Comparison of ENCODE assay signal across 8 mouse cellular contexts in the genomic region with DNA sequence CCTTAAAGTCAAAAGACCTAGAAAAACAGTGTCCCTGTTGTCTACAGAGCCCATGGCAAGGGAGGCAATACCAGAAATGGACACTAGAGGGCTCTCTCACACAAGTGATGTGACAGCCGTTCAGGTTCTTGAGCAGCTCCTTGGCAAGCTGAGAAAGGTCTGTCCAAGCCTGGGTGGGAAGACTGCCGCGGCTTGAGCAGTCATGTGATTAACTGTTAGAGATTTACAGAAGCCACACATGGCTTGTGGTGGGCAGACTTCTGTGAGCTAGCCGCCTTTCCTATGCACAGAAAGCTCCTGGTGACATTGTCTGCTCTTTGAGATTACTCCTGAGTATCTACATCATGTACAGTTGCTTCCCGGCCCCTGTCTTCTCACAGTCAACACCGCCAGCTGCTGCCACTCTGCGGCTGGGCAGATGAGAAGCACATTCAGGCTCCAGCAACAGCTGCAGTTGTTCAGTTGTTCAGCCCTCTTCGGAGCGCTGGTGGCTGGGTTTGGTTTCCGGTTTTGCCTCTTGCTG.
DNase-seq lines count a peak whose midpoint lies in the region; ATAC-seq and TF ChIP-seq lines count a peak whose summit lies in the region.

No protein-coding gene starts in this region.

- H3K27ac ChIP-seq in cortical plate, adult 2 months (ENCODE audit: insufficient read depth, low read length), result no peak overlapping the region
- H3K27ac ChIP-seq in left cerebral cortex, adult 2 months, result no peak overlapping the region

- ATAC-seq in megakaryocyte-erythroid progenitor cell, adult 5-6 weeks (replicated peaks; ENCODE audit: low FRiP score, low TSS enrichment, poor library complexity, severe bottlenecking), result peak; percentile 82

- peak; percentile 94 for DNase-seq in adipocyte (ENCODE audit: low spot score)
- peak; percentile 89 for DNase-seq in gastrocnemius, postnatal 10 days
- DNase-seq in hindlimb bud, embryonic 11.5 days (ENCODE audit: extremely low spot score, low read depth, low spot score), result peak; percentile 93
- DNase-seq in left cerebral cortex, adult 2 months (ENCODE audit: extremely low spot score in 1 of 2, low spot score in 2 of 2), result peak; percentile 87 to 92
- peak; percentile 90 for DNase-seq in right cerebral cortex, postnatal 14 days
- peak; percentile 89 for DNase-seq in urinary bladder, postnatal 25 days (ENCODE audit: low spot score)

- intact Hi-C loops in left cerebral cortex, adult 2 months (cut with DNase I), result loop anchor here (1.0 to 10.0 kb wide), 3 partner anchors 312 to 571 kb away; no protein-coding TSS in a partner anchor

- TF ChIP-seq POLR2A in cortical plate, adult 2 months (IDR thresholded peaks at IDR 0.05; ENCODE audit: extremely low read depth, insufficient read depth, low read length), result no peak

- H3K4me1 ChIP-seq in cortical plate, adult 2 months (ENCODE audit: control insufficient read depth, insufficient read depth, low read length), result no peaks in the 10 kb centered on the region

- peak; percentile 93 for TF ChIP-seq CTCF in cortical plate, adult 2 months (IDR thresholded peaks at IDR 0.05; ENCODE audit: extremely low read depth, insufficient read depth, low read length)
- peak; percentile 99 for TF ChIP-seq CTCF in left cerebral cortex, adult 2 months (IDR thresholded peaks at IDR 0.05)

- H3K4me3 ChIP-seq in cortical plate, adult 2 months (ENCODE audit: insufficient read depth, low read length), result no peak overlapping the region
- H3K4me3 ChIP-seq in left cerebral cortex, adult 2 months, result no peak overlapping the region
